17 mouse cellular contexts compared by ENCODE assay signal in the genomic region with DNA sequence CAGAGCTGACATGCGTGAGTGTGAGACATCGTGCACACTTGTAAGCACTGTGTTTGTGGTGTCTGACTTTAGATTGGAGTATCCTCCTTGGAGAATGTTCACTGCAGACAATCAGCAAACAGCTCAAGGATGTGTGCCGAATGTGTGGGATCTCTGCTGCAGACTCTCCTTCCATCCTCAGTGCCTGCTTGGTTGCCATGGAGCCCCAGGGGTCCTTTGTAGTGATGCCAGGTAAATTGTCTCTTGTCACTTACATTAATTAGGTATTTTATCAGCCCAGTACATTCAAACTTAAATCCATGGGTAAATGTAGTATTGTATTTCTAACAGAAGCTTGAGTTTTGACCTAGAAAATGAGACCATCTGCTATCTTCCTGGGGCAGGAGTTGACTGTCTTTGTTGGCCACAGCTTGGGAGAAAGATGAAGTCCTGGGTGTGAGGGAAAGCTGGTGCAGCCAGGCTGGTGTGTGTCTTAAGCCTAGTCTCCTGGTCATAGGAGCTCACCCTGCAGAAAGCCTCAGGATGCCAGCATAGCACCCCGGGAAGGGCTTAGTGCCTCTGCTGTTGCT.
DNase-seq lines count a peak whose midpoint lies in the region; ATAC-seq and TF ChIP-seq lines count a peak whose summit lies in the region.
"Had no signal": no experiment of that assay in that cellular context is flagged by ENCODE, and none has a peak within 500 bp of the region (broad histone marks: within the 10 kb centered on the region; RNA-seq: fewer than 3 reads in every experiment).

No protein-coding gene starts in this region.

- no peaks in the 10 kb centered on the region for H3K9me3 ChIP-seq in hindbrain, embryonic 13.5 days
- no peaks in the 10 kb centered on the region for H3K9me3 ChIP-seq in hindbrain, embryonic 10.5 days
- no peaks in the 10 kb centered on the region for H3K9me3 ChIP-seq in hindbrain, embryonic 14.5 days (ENCODE audit: control insufficient read depth, low read length)
- H3K9me3 ChIP-seq: embryonic facial prominence, embryonic 15.5 days; heart, embryonic 12.5 days; limb, embryonic 12.5 days had no signal

- H3K27me3 ChIP-seq in hindbrain, embryonic 13.5 days = no peaks in the 10 kb centered on the region
- H3K27me3 ChIP-seq in hindbrain, embryonic 10.5 days (ENCODE audit: insufficient read depth, poor library complexity, severe bottlenecking) = no peaks in the 10 kb centered on the region
- no peaks in the 10 kb centered on the region for H3K27me3 ChIP-seq in cerebellum, adult 2 months (ENCODE audit: control insufficient read depth, insufficient read depth, low read length)
- H3K27me3 ChIP-seq in hindbrain, embryonic 14.5 days (ENCODE audit: control insufficient read depth, insufficient read depth, low read length) = no peaks in the 10 kb centered on the region
- H3K27me3 ChIP-seq: embryonic facial prominence, embryonic 15.5 days; heart, embryonic 12.5 days; limb, embryonic 12.5 days had no signal

- H3K9ac ChIP-seq in hindbrain, embryonic 13.5 days = no peak overlapping the region
- H3K9ac ChIP-seq in hindbrain, embryonic 14.5 days = no peak overlapping the region
- H3K9ac ChIP-seq: embryonic facial prominence, embryonic 15.5 days; heart, embryonic 12.5 days; limb, embryonic 12.5 days; liver, embryonic 14.5 days had no signal

- peak overlapping the region; percentile 70 for H3K27ac ChIP-seq in hindbrain, embryonic 13.5 days
- no peak overlapping the region for H3K27ac ChIP-seq in hindbrain, embryonic 10.5 days
- H3K27ac ChIP-seq in cerebellum, adult 2 months (ENCODE audit: insufficient read depth, low read length) = peak overlapping the region; percentile 13
- H3K27ac ChIP-seq in hindbrain, embryonic 14.5 days = peak overlapping the region; percentile 60
- H3K27ac ChIP-seq: embryonic facial prominence, embryonic 15.5 days; limb, embryonic 12.5 days; liver, embryonic 14.5 days had no signal

- H3K36me3 ChIP-seq in hindbrain, embryonic 13.5 days = peaks cover 94% of the 10 kb centered on the region
- peaks cover 100% of the 10 kb centered on the region for H3K36me3 ChIP-seq in hindbrain, embryonic 10.5 days
- peaks cover 99% of the 10 kb centered on the region for H3K36me3 ChIP-seq in hindbrain, embryonic 14.5 days (replicated peaks; ENCODE audit: control insufficient read depth, insufficient read depth)

- TF ChIP-seq POLR2A in brain, embryonic 14.5 days (IDR thresholded peaks at IDR 0.05; ENCODE audit: borderline replicate concordance, extremely low read depth, insufficient read depth, insufficient read length, poor library complexity, severe bottlenecking) = no peak
- no peak for TF ChIP-seq POLR2A in cerebellum, adult 2 months (IDR thresholded peaks at IDR 0.05; ENCODE audit: borderline replicate concordance, insufficient read depth, low read length)

- DNase-seq in hindbrain, embryonic 10.5 days (ENCODE audit: low spot score) = no peak
- DNase-seq in brain, embryonic 14.5 days (ENCODE audit: low read depth) = peak; percentile 58
- peak; percentile 49 to 60 for DNase-seq in cerebellum, adult 2 months
- no peak for DNase-seq in hindbrain, embryonic 14.5 days (ENCODE audit: low spot score)
- DNase-seq in kidney, postnatal 14 days = no peak
- no peak for DNase-seq in left cerebral cortex, postnatal 36 days (ENCODE audit: low spot score in 2 of 2)
- DNase-seq: gastrocnemius, postnatal 36 days; kidney, adult 18-20 months; kidney, postnatal 36 days; layer of hippocampus, postnatal 36 days; lung, postnatal 10 days; right cerebral cortex, postnatal 4 days had no signal

- ATAC-seq in hindbrain, embryonic 13.5 days (ENCODE audit: low FRiP score) = no peak
- ATAC-seq in hindbrain, embryonic 14.5 days (ENCODE audit: low FRiP score) = no peak

- no peak overlapping the region for H3K4me2 ChIP-seq in hindbrain, embryonic 13.5 days
- H3K4me2 ChIP-seq in hindbrain, embryonic 14.5 days (replicated peaks) = no peak overlapping the region
- H3K4me2 ChIP-seq: embryonic facial prominence, embryonic 15.5 days; heart, embryonic 12.5 days; limb, embryonic 12.5 days had no signal

- H3K4me3 ChIP-seq in hindbrain, embryonic 13.5 days = no peak overlapping the region
- H3K4me3 ChIP-seq in hindbrain, embryonic 10.5 days = no peak overlapping the region
- H3K4me3 ChIP-seq in cerebellum, adult 2 months (replicated peaks; ENCODE audit: insufficient read depth, low read depth, low read length) = no peak overlapping the region
- H3K4me3 ChIP-seq in hindbrain, embryonic 14.5 days (replicated peaks; ENCODE audit: low read length) = no peak overlapping the region
- H3K4me3 ChIP-seq: embryonic facial prominence, embryonic 15.5 days; heart, embryonic 12.5 days; limb, embryonic 12.5 days had no signal

- WGBS in hindbrain, embryonic 13.5 days = 68% methylated on average over 4 of the region's 4 CpGs
- WGBS in hindbrain, embryonic 10.5 days = 85% methylated on average over 4 of the region's 4 CpGs
- 30% methylated on average over 4 of the region's 4 CpGs for WGBS in cerebellum, adult 2 months
- WGBS in hindbrain, embryonic 14.5 days = 65% methylated on average over 4 of the region's 4 CpGs

- peaks cover 21% of the 10 kb centered on the region for H3K4me1 ChIP-seq in hindbrain, embryonic 13.5 days (replicated peaks)
- peaks cover 2% of the 10 kb centered on the region; the same call in 1 of the 2 replicates for H3K4me1 ChIP-seq in hindbrain, embryonic 10.5 days (replicated peaks)
- H3K4me1 ChIP-seq in cerebellum, adult 2 months (ENCODE audit: control insufficient read depth, insufficient read depth, low read length) = peaks cover 34% of the 10 kb centered on the region
- H3K4me1 ChIP-seq in hindbrain, embryonic 14.5 days (replicated peaks; ENCODE audit: control insufficient read depth, insufficient read depth, low read length) = no peaks in the 10 kb centered on the region; the same call in 1 of the 2 replicates
- H3K4me1 ChIP-seq: embryonic facial prominence, embryonic 15.5 days; limb, embryonic 12.5 days had no signal

- intact Hi-C loops in left cerebral cortex, postnatal 36 days (cut with DNase I) = no loop called here

- no peak for TF ChIP-seq CTCF in brain, embryonic 14.5 days (IDR thresholded peaks at IDR 0.05; ENCODE audit: borderline replicate concordance, extremely low read depth, insufficient read depth, insufficient read length)
- no peak for TF ChIP-seq CTCF in cerebellum, adult 2 months (IDR thresholded peaks at IDR 0.05; ENCODE audit: borderline replicate concordance, insufficient read depth, low read depth, low read length)

Comparison
In these comparisons a context has a peak if more than half of its experiments do, and no peak if none do; other contexts are left out.
1. DNase-seq: peak in brain, embryonic 14.5 days (single experiment) and cerebellum, adult 2 months (2 of 2); none in hindbrain, embryonic 10.5 days (single experiment), hindbrain, embryonic 14.5 days (single experiment), kidney, postnatal 14 days (single experiment) and left cerebral cortex, postnatal 36 days (0 of 2).